Mouse (Mus musculus) large intestine, adult 2 months (tissue): ENCODE results near the gene Myh9. TPM values are rescaled to one million over a fixed set of nuclear protein-coding genes. Genes with fewer than 3 reads are reported as not detected.
A peak's percentile ranks its signal among the peaks of the same experiment; 100 is the strongest.

ENCODE experiments used
- DNase-seq: peaks from one replicate; pipeline ENCODE4 v3.0.0-alpha.2; 2012; ENCODE audit warnings: low read depth, low spot score
- WGBS: fragments of 180-500 bp; shearing (Covaris S2); methylation state at CpG from one replicate; pipeline ENCODE4 v1.1.7; 2018; 5-methylcytosine and 5-hydroxymethylcytosine counted together
- polyA plus RNA-seq: library from polyadenylated mRNA; depleted of rRNA; stranded (reverse); fragments of >200 nt; gene quantifications from 2 replicates; pipeline ENCODE4 v1.2.3, GENCODE M21; 2012

Myh9 gene
- polyA plus RNA-seq, 1 experiment, result 49.7 TPM

- 80% methylated on average over 5 of the region's 5 CpGs for WGBS
- no peak for DNase-seq
Observed at GRCm38 (mm10) chr15:77770341-77770740, 71.6 kb downstream of the Myh9 start.

GRCm38 (mm10) chr15:77766981-77767380, 75.0 kb downstream of the Myh9 start:
- 87% methylated on average over 11 of the region's 11 CpGs for WGBS
- no peak for DNase-seq

GRCm38 (mm10) chr15:77765484-77766093, 76.4 kb downstream of the Myh9 start:
- WGBS, result 79% methylated on average over 16 of the region's 16 CpGs

GRCm38 (mm10) chr15:77764391-77765006, 77.5 kb downstream of the Myh9 start:
- 60% methylated on average over 13 of the region's 13 CpGs for WGBS
- DNase-seq, result no peak

More at GRCm38 (mm10) chr15:77765484-77766093, 76.4 kb downstream of the Myh9 start:
- DNase-seq, result no peak

GRCm38 (mm10) chr15:77763702-77764101, 78.3 kb downstream of the Myh9 start:
- DNase-seq, result no peak
- 68% methylated on average over 11 of the region's 11 CpGs for WGBS

- 89% methylated on average over 16 of the region's 16 CpGs for WGBS
- DNase-seq, result no peak
Observed at GRCm38 (mm10) chr15:77763050-77763449, 78.9 kb downstream of the Myh9 start.

- 70% methylated on average over 22 of the region's 22 CpGs for WGBS
- no peak for DNase-seq
Observed at GRCm38 (mm10) chr15:77761561-77762380, 80.2 kb downstream of the Myh9 start.

GRCm38 (mm10) chr15:77761083-77761482, 80.9 kb downstream of the Myh9 start:
- 88% methylated on average over 7 of the region's 7 CpGs for WGBS
- DNase-seq, result no peak

- 93% methylated on average over 16 of the region's 16 CpGs for WGBS
- DNase-seq, result no peak
Observed at GRCm38 (mm10) chr15:77760037-77760436, 81.9 kb downstream of the Myh9 start.

- DNase-seq, result no peak
- WGBS, result 55% methylated on average over 4 of the region's 4 CpGs
Observed at GRCm38 (mm10) chr15:77757586-77758226, 84.3 kb downstream of the Myh9 start.

- 3% methylated on average over 9 of the region's 9 CpGs for WGBS
- peak; percentile 33 for DNase-seq
Observed at GRCm38 (mm10) chr15:77756848-77757247, 85.1 kb downstream of the Myh9 start, which contains the start of gene Apol8. Gene Apol8, minus strand, starts transcription at chr15:77757003.

- no peak for DNase-seq
- WGBS, result 79% methylated on average over 2 of the region's 2 CpGs
Observed at GRCm38 (mm10) chr15:77756081-77756480, 85.9 kb downstream of the Myh9 start.

- 38% methylated on average over 2 of the region's 2 CpGs for WGBS
- DNase-seq, result no peak
Observed at GRCm38 (mm10) chr15:77755132-77755531, 86.8 kb downstream of the Myh9 start.

GRCm38 (mm10) chr15:77752443-77752842, 89.5 kb downstream of the Myh9 start:
- 47% methylated on average over 11 of the region's 11 CpGs for WGBS
- DNase-seq, result no peak

- 30% methylated on average over 1 of the region's 1 CpGs for WGBS
- DNase-seq, result peak; percentile 45
Observed at GRCm38 (mm10) chr15:77750461-77750860, 91.5 kb downstream of the Myh9 start.

- DNase-seq, result no peak
- WGBS, result 91% methylated on average over 10 of the region's 10 CpGs
Observed at GRCm38 (mm10) chr15:77749717-77750116, 92.3 kb downstream of the Myh9 start.

GRCm38 (mm10) chr15:77748414-77748813, 93.6 kb downstream of the Myh9 start:
- 68% methylated on average over 3 of the region's 3 CpGs for WGBS
- DNase-seq, result no peak

- 97% methylated on average over 1 of the region's 1 CpGs for WGBS
- no peak for DNase-seq
Observed at GRCm38 (mm10) chr15:77746326-77746725, 95.6 kb downstream of the Myh9 start.

- DNase-seq, result no peak
Observed at GRCm38 (mm10) chr15:77745081-77745480, 96.9 kb downstream of the Myh9 start.

- WGBS, result 61% methylated on average over 5 of the region's 5 CpGs
- DNase-seq, result no peak
Observed at GRCm38 (mm10) chr15:77744632-77745031, 97.3 kb downstream of the Myh9 start.
